Mouse (Mus musculus): Measurements from ENCODE around the gene Defb46. TPM values are rescaled to one million over a fixed set of nuclear protein-coding genes. Genes with fewer than 3 reads are reported as not detected.

Defb46 gene
- polyA plus RNA-seq (2017; shearing (Covaris generic)), result not detected

DNA sequence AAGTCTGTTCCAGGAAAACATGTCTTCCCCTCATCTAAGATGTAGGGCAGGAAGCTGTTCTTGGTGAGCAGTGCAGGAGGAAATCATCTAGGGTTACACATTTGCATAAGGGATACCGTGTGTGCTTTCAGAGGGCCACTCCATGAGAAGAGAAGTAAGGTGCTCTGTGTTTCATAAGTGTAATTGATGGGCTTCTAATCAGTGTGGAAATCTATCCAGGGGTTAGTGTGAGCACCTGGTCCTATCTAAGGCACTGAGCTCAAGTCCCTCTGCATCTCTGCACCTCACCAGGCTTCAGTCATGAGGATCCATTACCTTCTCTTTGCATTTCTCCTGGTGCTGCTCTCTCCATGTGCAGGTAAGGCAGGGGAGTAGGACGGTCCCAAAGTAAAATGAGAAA lies at the start of gene Defb46:
Gene Defb46 (plus strand): TSS at position 301 of the 400 bp plus-strand sequence.
- ATAC-seq, result no peak

DNA sequence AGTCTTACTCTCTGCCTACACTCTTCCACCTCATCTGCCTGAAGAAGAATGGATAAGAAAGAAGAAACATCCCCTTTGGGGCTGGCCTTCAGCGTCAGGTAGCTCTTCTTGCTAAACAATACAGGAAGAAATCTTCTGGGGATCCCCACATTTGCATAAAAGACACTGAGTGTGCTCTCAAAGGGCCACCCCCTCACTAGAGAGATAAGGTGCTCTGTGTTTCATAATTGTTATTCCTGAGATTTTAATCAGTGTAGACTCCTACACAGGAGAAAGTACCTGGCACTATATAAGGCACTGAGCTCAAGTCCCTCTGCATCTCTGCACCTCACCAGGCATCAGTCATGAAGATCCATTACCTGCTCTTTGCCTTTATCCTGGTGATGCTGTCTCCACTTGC lies 14.6 kb upstream of the Defb46 start, which contains the start of gene Defb6:
Gene Defb6 (plus strand): TSS at position 318 of the 400 bp plus-strand sequence.
- ATAC-seq, result peak; percentile 89

DNA sequence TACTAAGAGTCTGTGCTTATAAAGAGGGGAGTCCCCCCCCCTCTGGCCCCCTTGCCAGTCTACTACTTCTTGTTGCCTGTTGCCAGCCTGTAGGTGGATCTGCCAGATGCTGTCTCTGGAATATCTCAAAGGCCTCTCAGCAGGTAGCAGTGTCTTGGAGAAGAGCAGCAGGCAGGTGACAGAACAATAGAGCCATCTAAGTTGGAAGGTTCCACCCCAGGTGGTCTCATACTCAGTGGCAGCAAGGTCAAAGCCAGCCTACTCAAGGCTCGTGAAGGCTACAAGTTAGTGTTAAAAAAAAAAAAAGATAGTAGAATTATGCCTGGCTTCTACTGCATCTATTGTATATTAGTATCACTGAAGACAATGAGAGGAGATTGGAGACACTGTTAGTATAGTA lies 1.6 kb upstream of the Defb46 start:
- ATAC-seq, result no peak

DNA sequence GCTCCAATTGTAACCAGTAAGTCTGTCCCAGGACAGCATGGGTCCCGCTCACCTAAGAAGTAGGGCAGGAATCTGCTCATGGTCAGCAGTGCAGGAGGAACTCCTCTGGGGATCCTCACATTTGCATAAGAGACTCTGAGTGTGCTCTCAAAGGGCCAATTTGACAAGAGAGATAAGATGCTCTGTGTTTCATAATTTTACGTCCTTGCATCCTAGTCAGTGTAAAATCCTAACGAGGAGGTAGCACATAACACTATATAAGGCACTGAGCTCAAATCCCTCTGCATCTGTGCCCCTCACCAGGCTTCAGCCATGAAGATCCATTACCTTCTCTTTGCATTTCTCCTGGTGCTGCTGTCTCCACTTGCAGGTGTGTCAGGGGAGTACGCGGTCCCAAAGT lies 7.6 kb downstream of the Defb46 start, which contains the start of gene Defb5:
Gene Defb5 (plus strand): TSS at position 301 of the 400 bp plus-strand sequence.
- no peak for ATAC-seq

DNA sequence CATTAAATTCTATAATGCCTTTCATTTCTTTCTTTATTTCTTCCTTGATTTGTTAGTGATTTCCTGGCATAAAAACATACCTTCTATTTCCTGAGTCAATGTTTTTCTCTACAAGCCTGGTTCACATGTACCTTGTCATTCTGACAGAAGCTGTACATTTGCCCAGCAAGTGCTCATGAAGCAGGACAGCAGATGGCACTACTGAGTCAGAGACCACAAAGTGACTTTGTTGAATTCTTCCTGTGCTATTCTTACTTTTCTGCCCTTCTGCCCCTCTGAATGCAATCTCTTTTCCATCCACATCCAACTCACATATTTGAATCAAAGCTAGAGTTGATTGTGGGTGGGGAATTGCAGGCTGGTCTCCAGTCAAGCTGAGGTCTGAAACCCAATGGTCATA lies 18.4 kb downstream of the Defb46 start:
- ATAC-seq, result no peak

DNA sequence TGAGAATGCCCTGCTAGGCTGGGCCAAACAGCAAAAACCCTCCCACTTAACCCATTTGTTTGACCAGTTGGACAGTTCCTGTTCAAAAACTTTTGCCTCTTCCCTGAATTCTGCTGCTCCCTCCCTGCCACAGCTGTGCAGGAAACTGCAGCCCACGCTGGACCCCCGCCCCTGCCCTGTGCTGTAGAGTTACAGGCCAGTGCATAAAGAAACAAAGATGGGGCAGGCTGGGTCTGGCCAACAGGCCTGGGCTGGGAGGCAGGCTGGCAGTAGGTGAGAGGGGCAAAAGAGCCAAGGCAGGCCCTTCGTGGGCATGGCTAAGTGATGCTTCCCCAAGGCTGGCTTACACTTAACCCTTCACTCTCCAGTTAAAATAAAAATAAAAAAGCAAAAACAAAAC lies 20.0 kb downstream of the Defb46 start:
- no peak for ATAC-seq

Other genes with a start within 250 kb of the Defb46 start
- not detected for gene Defb37, start 248.9 kb upstream of the Defb46 start, polyA plus RNA-seq (2017; shearing (Covaris generic))
- gene Defb38, start 213.3 kb upstream of the Defb46 start, polyA plus RNA-seq (2017; shearing (Covaris generic)), result not detected
- not detected for gene Defb39, start 175.1 kb upstream of the Defb46 start, polyA plus RNA-seq (2017; shearing (Covaris generic))
- under 1 TPM in 1 of 2 experiments, not detected in 1; 0.32 TPM for gene Defb12, start 125.1 kb upstream of the Defb46 start, polyA plus RNA-seq (2017; shearing (Covaris generic))
- not detected for gene Defb34, start 116.2 kb upstream of the Defb46 start, polyA plus RNA-seq (2017; shearing (Covaris generic))
- not detected for gene Gm45826, start 99.1 kb upstream of the Defb46 start, polyA plus RNA-seq (2017; shearing (Covaris generic))
- gene Defb14, start 45.6 kb upstream of the Defb46 start, polyA plus RNA-seq (2017; shearing (Covaris generic)), result not detected
- gene Defb4, start 41.2 kb upstream of the Defb46 start, polyA plus RNA-seq (2017; shearing (Covaris generic)), result not detected
- gene Defb6, start 14.4 kb upstream of the Defb46 start, polyA plus RNA-seq (2017; shearing (Covaris generic)), result not detected
- gene Defb5, start 7.7 kb downstream of the Defb46 start, polyA plus RNA-seq (2017; shearing (Covaris generic)), result not detected
- gene Defb3, start 53.4 kb downstream of the Defb46 start, polyA plus RNA-seq (2017; shearing (Covaris generic)), result not detected
- not detected for gene Defb8, start 207.7 kb downstream of the Defb46 start, polyA plus RNA-seq (2017; shearing (Covaris generic))